18 mouse cellular contexts compared by ENCODE assay signal in genomic region chr14:54189255-54189654, GRCm38 (mm10).
A peak's percentile ranks its signal among the peaks of the same experiment; 100 is the strongest.
DNase-seq lines count a peak whose midpoint lies in the region; ATAC-seq and TF ChIP-seq lines count a peak whose summit lies in the region.
"Had no signal": no experiment of that assay in that cellular context is flagged by ENCODE, and none has a peak within 500 bp of the region (broad histone marks: within the 10 kb centered on the region; RNA-seq: fewer than 3 reads in every experiment).

No protein-coding gene starts in this region.

- TF ChIP-seq POLR2A in spleen, adult 2 months (IDR thresholded peaks at IDR 0.05; ENCODE audit: low read depth, low read length) = no peak

- peak overlapping the region; percentile 76 for H3K27ac ChIP-seq in spleen, adult 2 months (ENCODE audit: insufficient read depth, low read length)
- peak overlapping the region; percentile 65 for H3K27ac ChIP-seq in heart, embryonic 12.5 days (ENCODE audit: poor library complexity, severe bottlenecking)
- H3K27ac ChIP-seq in hindbrain, embryonic 14.5 days = no peak overlapping the region
- H3K27ac ChIP-seq: forebrain, embryonic 13.5 days; intestine, embryonic 15.5 days; limb, embryonic 15.5 days; midbrain, embryonic 15.5 days had no signal

- H3K4me2 ChIP-seq in heart, embryonic 12.5 days = no peak overlapping the region
- no peak overlapping the region for H3K4me2 ChIP-seq in hindbrain, embryonic 14.5 days (replicated peaks)
- H3K4me2 ChIP-seq: forebrain, embryonic 13.5 days; intestine, embryonic 15.5 days; limb, embryonic 15.5 days; lung, embryonic 14.5 days; midbrain, embryonic 15.5 days had no signal

- 77% methylated on average over 3 of the region's 3 CpGs for WGBS in spleen, adult 2 months
- 27% methylated on average over 3 of the region's 3 CpGs for WGBS in heart, embryonic 12.5 days
- WGBS in hindbrain, embryonic 14.5 days = 70% methylated on average over 3 of the region's 3 CpGs

- H3K36me3 ChIP-seq in spleen, adult 2 months (ENCODE audit: control insufficient read depth, insufficient read depth, low read length) = no peaks in the 10 kb centered on the region
- no peaks in the 10 kb centered on the region for H3K36me3 ChIP-seq in heart, embryonic 12.5 days
- H3K36me3 ChIP-seq in hindbrain, embryonic 14.5 days (replicated peaks; ENCODE audit: control insufficient read depth, insufficient read depth) = no peaks in the 10 kb centered on the region
- H3K36me3 ChIP-seq: hindbrain, embryonic 10.5 days; intestine, embryonic 15.5 days; limb, embryonic 15.5 days; midbrain, embryonic 15.5 days had no signal

- intact Hi-C loops in heart, postnatal 25 days (cut with DNase I) = no loop called here

- no peak overlapping the region for H3K9ac ChIP-seq in heart, embryonic 12.5 days
- H3K9ac ChIP-seq in hindbrain, embryonic 14.5 days = no peak overlapping the region
- H3K9ac ChIP-seq: forebrain, embryonic 13.5 days; intestine, embryonic 15.5 days; limb, embryonic 15.5 days; lung, embryonic 14.5 days; midbrain, embryonic 15.5 days had no signal

- H3K27me3 ChIP-seq in spleen, adult 2 months (ENCODE audit: control insufficient read depth, insufficient read depth, low read length) = no peaks in the 10 kb centered on the region
- H3K27me3 ChIP-seq in heart, embryonic 12.5 days (replicated peaks) = no peaks in the 10 kb centered on the region
- H3K27me3 ChIP-seq in hindbrain, embryonic 14.5 days (ENCODE audit: control insufficient read depth, insufficient read depth, low read length) = no peaks in the 10 kb centered on the region
- H3K27me3 ChIP-seq: forebrain, embryonic 13.5 days; intestine, embryonic 15.5 days; limb, embryonic 15.5 days; midbrain, embryonic 15.5 days had no signal

- peak overlapping the region; percentile 31; the same call in 1 of the 2 replicates for H3K4me3 ChIP-seq in spleen, adult 2 months (ENCODE audit: extremely low read depth, insufficient read depth, insufficient read length)
- no peak overlapping the region for H3K4me3 ChIP-seq in heart, embryonic 12.5 days
- H3K4me3 ChIP-seq in hindbrain, embryonic 14.5 days (replicated peaks; ENCODE audit: low read length) = no peak overlapping the region
- H3K4me3 ChIP-seq: forebrain, embryonic 13.5 days; hindbrain, embryonic 10.5 days; intestine, embryonic 15.5 days; limb, embryonic 15.5 days; megakaryocyte, embryonic 14.5 days; midbrain, embryonic 15.5 days had no signal

- TF ChIP-seq CTCF in spleen, adult 2 months (IDR thresholded peaks at IDR 0.05; ENCODE audit: extremely low read depth, insufficient read depth, insufficient read length, insufficient replicate concordance) = no peak

- H3K9me3 ChIP-seq in heart, embryonic 12.5 days (replicated peaks) = no peaks in the 10 kb centered on the region
- no peaks in the 10 kb centered on the region for H3K9me3 ChIP-seq in hindbrain, embryonic 14.5 days (ENCODE audit: control insufficient read depth, low read length)
- H3K9me3 ChIP-seq: forebrain, embryonic 13.5 days; hindbrain, embryonic 10.5 days; intestine, embryonic 15.5 days; limb, embryonic 15.5 days; megakaryocyte, embryonic 14.5 days; midbrain, embryonic 15.5 days had no signal

- no peaks in the 10 kb centered on the region for H3K4me1 ChIP-seq in spleen, adult 2 months (ENCODE audit: control insufficient read depth, insufficient read depth, insufficient read length)
- H3K4me1 ChIP-seq in heart, embryonic 12.5 days (replicated peaks) = peaks cover 60% of the 10 kb centered on the region
- H3K4me1 ChIP-seq in hindbrain, embryonic 14.5 days (replicated peaks; ENCODE audit: control insufficient read depth, insufficient read depth, low read length) = peaks cover 50% of the 10 kb centered on the region
- H3K4me1 ChIP-seq: megakaryocyte, embryonic 14.5 days had no signal

- ATAC-seq in heart, embryonic 12.5 days (ENCODE audit: insufficient number of reproducible peaks, low FRiP score) = peak; percentile 56; the same call in 1 of the 2 replicates
- ATAC-seq in hindbrain, embryonic 14.5 days (ENCODE audit: low FRiP score) = no peak
- ATAC-seq: forebrain, embryonic 13.5 days; midbrain, embryonic 15.5 days had no signal

- DNase-seq in spleen, adult 2 months (ENCODE audit: low read depth in 1 of 2, low spot score in 2 of 2) = no peak
- no peak for DNase-seq in spleen, adult 18-20 months
- DNase-seq in heart, postnatal 25 days (ENCODE audit: low spot score) = peak; percentile 26
- no peak for DNase-seq in adipocyte (ENCODE audit: low spot score)
- DNase-seq in spleen, postnatal 14 days (ENCODE audit: low spot score in 2 of 2) = no peak
- DNase-seq in hindbrain, embryonic 14.5 days (ENCODE audit: low spot score) = no peak
- DNase-seq: cerebellum, postnatal 10 days; gastrocnemius, postnatal 36 days; lung, embryonic 14.5 days; right cerebral cortex, adult 18-20 months; thymus, postnatal 14 days had no signal
